Mouse (Mus musculus): ENCODE measurements around the gene Ugt1a2. TPM values are rescaled to one million over a fixed set of nuclear protein-coding genes. Genes with fewer than 3 reads are reported as not detected.

Ugt1a2 gene
- polyA plus RNA-seq (2014; fragmentation: Illumina TruSeq; extraction: RNeasy Lipid Tissue Mini Kit (QIAGEN cat#74804); ENCODE audit: low read depth, low replicate concordance) = not detected

DNA sequence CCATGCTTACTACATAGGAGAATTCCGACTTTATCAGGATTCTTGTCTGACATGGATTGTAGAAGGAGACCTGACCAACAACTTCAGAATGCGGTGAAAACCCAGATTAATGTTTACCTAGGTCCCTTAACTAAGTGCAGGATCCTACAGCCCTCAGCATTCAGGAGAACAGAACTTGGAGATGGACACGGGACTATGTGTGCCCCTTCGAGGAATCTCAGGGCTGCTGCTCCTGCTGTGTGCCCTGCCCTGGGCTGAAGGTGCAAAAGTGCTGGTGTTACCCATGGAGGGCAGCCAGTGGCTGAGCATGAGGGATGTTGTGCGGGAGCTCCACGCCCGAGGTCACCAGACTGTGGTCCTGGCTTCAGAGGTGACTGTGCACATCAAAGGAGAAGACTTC is at the start of gene Ugt1a2:
Gene Ugt1a2 (plus strand): TSS at position 146 of the 400 bp plus-strand sequence.

DNA sequence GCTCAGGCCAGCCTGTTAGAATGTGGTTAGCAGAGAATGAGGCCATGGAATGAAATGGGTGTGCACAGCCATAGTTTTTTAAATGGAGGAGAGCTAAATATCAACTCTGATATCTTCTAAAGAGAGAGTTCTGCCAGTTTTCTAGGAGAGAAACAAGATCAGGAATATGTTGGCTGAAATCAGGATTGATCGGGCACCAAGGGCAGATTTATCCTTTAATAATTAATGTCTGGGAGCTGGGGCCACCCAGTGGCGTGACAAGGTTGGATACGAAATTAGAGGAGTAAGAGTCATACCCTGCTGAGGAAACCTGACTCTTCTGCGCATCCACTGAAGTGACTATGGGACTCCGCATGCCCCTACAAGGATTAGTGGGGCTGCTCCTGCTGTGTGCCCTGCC is 34.7 kb upstream of the Ugt1a2 start, which contains the start of gene Ugt1a5:
Gene Ugt1a5 (plus strand): TSS at position 302 of the 400 bp plus-strand sequence.

DNA sequence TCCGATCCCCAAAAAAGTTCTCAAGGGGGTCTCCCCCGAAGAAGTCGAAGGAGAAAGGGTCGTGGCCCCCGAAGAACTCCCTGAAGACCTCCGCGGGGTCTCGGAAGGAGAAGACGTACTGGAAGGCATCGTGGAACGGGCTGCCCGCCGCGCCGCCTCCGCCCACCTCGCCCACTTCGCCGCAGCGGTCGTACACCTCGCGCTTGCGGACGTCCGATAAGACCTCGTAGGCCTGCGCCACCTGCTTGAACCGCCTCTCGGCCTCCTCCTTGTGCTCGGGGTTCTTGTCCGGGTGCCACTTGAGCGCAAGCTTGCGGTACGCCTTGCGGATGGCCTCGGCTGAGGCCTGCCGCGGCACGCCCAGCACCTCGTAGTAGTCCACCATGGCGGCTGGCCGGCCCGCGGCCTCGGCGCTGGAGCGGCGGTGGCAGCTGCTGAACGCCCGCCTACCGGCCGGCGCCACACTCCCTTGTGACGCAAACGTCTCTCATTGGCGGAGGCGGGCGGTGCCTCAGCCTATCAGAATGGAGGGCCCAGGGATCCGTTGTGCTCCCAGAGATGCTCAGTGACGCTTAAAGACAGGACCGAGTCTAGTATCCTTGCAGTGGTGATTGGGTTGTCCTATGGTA is 5.0 kb downstream of the Ugt1a2 start, which contains the start of gene Dnajb3:
Gene Dnajb3 (minus strand): TSS at position 489 of the 629 bp plus-strand sequence.

DNA sequence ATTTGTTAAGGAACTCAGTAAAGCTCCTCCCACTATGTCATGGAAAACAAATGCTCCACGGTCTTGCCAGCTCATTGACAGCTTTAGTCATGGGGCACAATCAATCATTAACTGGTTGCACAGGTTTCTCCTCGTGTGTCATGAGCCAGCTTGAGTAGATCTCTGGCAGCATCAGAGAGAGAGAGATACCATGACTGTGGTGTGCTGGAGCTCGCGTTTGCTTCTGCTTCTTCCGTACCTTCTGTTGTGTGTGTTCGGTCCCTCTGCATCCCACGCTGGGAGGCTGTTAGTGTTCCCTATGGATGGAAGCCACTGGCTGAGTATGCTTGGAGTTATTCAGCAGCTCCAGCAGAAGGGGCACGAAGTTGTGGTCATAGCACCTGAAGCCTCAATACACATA is 11.4 kb downstream of the Ugt1a2 start, which contains the start of gene Ugt1a1:
Gene Ugt1a1 (plus strand): TSS at position 148 of the 400 bp plus-strand sequence.

DNA sequence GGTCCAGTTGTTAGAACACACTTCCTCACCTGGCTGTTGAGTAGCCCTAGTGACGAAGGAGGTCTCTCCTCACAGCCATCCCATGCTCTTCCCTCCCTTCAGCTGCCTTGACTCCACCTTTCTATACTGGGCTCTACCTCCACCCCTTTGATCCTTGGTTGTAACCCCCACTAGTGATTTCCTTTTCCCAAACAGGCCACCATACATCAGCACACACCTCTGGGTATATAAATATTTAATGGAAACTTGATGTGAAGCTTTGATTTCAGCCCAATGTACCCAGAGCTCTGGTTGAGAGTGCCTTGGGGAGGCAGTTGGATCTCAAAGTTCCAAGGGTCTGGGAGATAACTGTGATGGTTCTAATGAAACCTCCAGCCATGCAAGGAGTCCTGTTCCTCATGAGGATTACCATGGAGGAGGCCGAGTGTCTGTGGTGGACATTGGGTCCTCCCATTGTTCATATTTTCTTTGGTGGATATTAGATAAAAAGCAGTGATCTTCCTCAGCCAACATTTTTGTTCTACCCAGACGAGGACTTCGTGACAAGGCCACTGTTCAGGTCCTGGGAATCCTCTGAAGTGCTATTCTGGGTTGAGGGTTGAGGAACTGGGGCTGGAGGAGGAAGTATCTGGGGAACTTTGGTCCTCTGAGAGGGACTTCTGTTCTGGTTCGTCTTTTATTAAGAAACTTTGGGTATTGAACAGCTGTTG is 26.4 kb downstream of the Ugt1a2 start, which contains the start of gene Mroh2a:
Gene Mroh2a (plus strand): TSS at position 317 of the 710 bp plus-strand sequence.

Other genes starting within 250 kb of the Ugt1a2 start
- gene Usp40, start 192.1 kb upstream of the Ugt1a2 start, polyA plus RNA-seq (2014; fragmentation: Illumina TruSeq; extraction: RNeasy Lipid Tissue Mini Kit (QIAGEN cat#74804); ENCODE audit: low read depth, low replicate concordance) = 46.0 TPM
- gene Ugt1a10, start 145.2 kb upstream of the Ugt1a2 start, polyA plus RNA-seq (2014; fragmentation: Illumina TruSeq; extraction: RNeasy Lipid Tissue Mini Kit (QIAGEN cat#74804); ENCODE audit: low read depth, low replicate concordance) = not detected
- not detected for gene Ugt1a9, start 129.8 kb upstream of the Ugt1a2 start, polyA plus RNA-seq (2014; fragmentation: Illumina TruSeq; extraction: RNeasy Lipid Tissue Mini Kit (QIAGEN cat#74804); ENCODE audit: low read depth, low replicate concordance)
- not detected for gene Ugt1a8, start 112.8 kb upstream of the Ugt1a2 start, polyA plus RNA-seq (2014; fragmentation: Illumina TruSeq; extraction: RNeasy Lipid Tissue Mini Kit (QIAGEN cat#74804); ENCODE audit: low read depth, low replicate concordance)
- gene Ugt1a7c, start 105.5 kb upstream of the Ugt1a2 start, polyA plus RNA-seq (2014; fragmentation: Illumina TruSeq; extraction: RNeasy Lipid Tissue Mini Kit (QIAGEN cat#74804); ENCODE audit: low read depth, low replicate concordance) = 6.2 TPM
- 0.52 TPM for gene Ugt1a6b, start 97.3 kb upstream of the Ugt1a2 start, polyA plus RNA-seq (2014; fragmentation: Illumina TruSeq; extraction: RNeasy Lipid Tissue Mini Kit (QIAGEN cat#74804); ENCODE audit: low read depth, low replicate concordance)
- gene Ugt1a6a, start 65.8 kb upstream of the Ugt1a2 start, polyA plus RNA-seq (2014; fragmentation: Illumina TruSeq; extraction: RNeasy Lipid Tissue Mini Kit (QIAGEN cat#74804); ENCODE audit: low read depth, low replicate concordance) = 5.1 TPM
- gene Ugt1a5, start 34.6 kb upstream of the Ugt1a2 start, polyA plus RNA-seq (2014; fragmentation: Illumina TruSeq; extraction: RNeasy Lipid Tissue Mini Kit (QIAGEN cat#74804); ENCODE audit: low read depth, low replicate concordance) = not detected
- 2.4 TPM for gene Dnajb3, start 5.2 kb downstream of the Ugt1a2 start, polyA plus RNA-seq (2014; fragmentation: Illumina TruSeq; extraction: RNeasy Lipid Tissue Mini Kit (QIAGEN cat#74804); ENCODE audit: low read depth, low replicate concordance)
- gene Ugt1a1, start 11.4 kb downstream of the Ugt1a2 start, polyA plus RNA-seq (2014; fragmentation: Illumina TruSeq; extraction: RNeasy Lipid Tissue Mini Kit (QIAGEN cat#74804); ENCODE audit: low read depth, low replicate concordance) = 21.2 TPM
- gene Mroh2a, start 26.4 kb downstream of the Ugt1a2 start, polyA plus RNA-seq (2014; fragmentation: Illumina TruSeq; extraction: RNeasy Lipid Tissue Mini Kit (QIAGEN cat#74804); ENCODE audit: low read depth, low replicate concordance) = not detected
- gene Hjurp, start 77.0 kb downstream of the Ugt1a2 start, polyA plus RNA-seq (2014; fragmentation: Illumina TruSeq; extraction: RNeasy Lipid Tissue Mini Kit (QIAGEN cat#74804); ENCODE audit: low read depth, low replicate concordance) = 22.9 TPM
- gene Trpm8, start 77.1 kb downstream of the Ugt1a2 start, polyA plus RNA-seq (2014; fragmentation: Illumina TruSeq; extraction: RNeasy Lipid Tissue Mini Kit (QIAGEN cat#74804); ENCODE audit: low read depth, low replicate concordance) = not detected
- not detected for gene Spp2, start 206.4 kb downstream of the Ugt1a2 start, polyA plus RNA-seq (2014; fragmentation: Illumina TruSeq; extraction: RNeasy Lipid Tissue Mini Kit (QIAGEN cat#74804); ENCODE audit: low read depth, low replicate concordance)

All from adrenal gland, adult 10 weeks (tissue).